Mouse (Mus musculus): ENCODE results near the gene Srr.

GRCm38 (mm10) chr11:74895980-74896900 lies 29.5 kb downstream of the Srr start:
- peak; percentile 53 for TF ChIP-seq CTCF (IDR thresholded peaks at IDR 0.05)
- no peak for TF ChIP-seq EP300 (IDR thresholded peaks at IDR 0.05)

All from lung, postnatal 0 days (tissue).